Mouse (Mus musculus): ENCODE results near the gene Lgals12. TPM values are rescaled to one million over a fixed set of nuclear protein-coding genes. Genes with fewer than 3 reads are reported as not detected.

Lgals12 gene
- polyA plus RNA-seq, 1 experiment: not detected

GRCm38 (mm10) chr19:7576180-7576579 is 30.8 kb downstream of the Lgals12 start:
- TF ChIP-seq CTCF (IDR thresholded peaks at IDR 0.05; ENCODE audit: control insufficient read depth, insufficient read depth, low read length) (no peak), POLR2A (IDR thresholded peaks at IDR 0.05; ENCODE audit: borderline replicate concordance, control insufficient read depth, low read depth, low read length) (no peak)
- Histone ChIP-seq H3K4me3 (replicated peaks; ENCODE audit: control insufficient read depth, low read depth, low read length) (no peak overlapping the region), H3K4me1 (ENCODE audit: control insufficient read depth, insufficient read depth, low read length) (no peaks in the 10 kb centered on the region; the same call in 1 of the 2 replicates), H3K27ac (ENCODE audit: control insufficient read depth, insufficient read depth, low read depth, low read length, poor library complexity) (no peak overlapping the region)
- 86% methylated on average over 1 of the region's 1 CpGs for WGBS

DNA sequence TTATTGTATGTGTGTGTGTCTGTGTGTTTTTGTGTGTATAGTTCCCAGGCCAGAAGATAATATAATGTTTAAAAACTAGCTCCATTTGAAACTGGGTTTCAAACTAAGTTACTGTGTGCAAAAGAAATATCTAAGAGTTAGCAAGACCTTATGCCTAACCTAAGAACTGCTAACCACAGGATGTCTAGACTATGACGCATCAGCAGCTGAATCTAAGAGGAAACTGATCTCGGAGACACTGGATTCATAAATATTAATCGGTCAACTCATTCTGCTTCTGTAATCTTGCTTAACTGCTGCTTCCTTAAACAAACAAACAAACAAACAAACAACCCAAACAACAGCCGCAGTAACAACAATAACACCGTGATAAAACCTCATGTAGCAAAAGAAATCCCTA is 37.3 kb downstream of the Lgals12 start:
- Histone ChIP-seq H3K27ac (ENCODE audit: control insufficient read depth, insufficient read depth, low read depth, low read length, poor library complexity) (no peak overlapping the region), H3K4me1 (ENCODE audit: control insufficient read depth, insufficient read depth, low read length) (no peaks in the 10 kb centered on the region), H3K4me3 (replicated peaks; ENCODE audit: control insufficient read depth, low read depth, low read length) (no peak overlapping the region)
- TF ChIP-seq POLR2A (IDR thresholded peaks at IDR 0.05; ENCODE audit: borderline replicate concordance, control insufficient read depth, low read depth, low read length): no peak
- 46% methylated on average over 5 of the region's 5 CpGs for WGBS

DNA sequence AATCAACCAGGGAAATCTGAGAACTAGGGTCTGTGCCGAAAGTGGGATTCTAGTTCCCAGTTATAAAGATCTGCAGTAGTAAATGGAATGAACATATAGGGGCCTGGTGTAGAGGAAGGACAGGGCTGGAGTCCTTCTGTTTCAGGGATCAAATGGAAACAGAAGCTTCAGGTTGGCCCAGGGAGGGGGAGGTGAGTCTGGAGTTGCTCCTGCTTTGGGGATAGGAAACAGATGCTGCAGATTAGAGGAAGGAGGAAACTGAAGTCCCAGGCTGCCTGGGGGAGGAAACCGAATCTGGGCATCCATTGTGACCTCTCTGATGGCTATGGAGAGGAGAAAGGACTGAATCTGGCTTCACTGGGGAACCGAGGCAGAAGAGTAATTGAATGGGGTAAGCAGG is 38.6 kb downstream of the Lgals12 start:
- no peak for TF ChIP-seq POLR2A (IDR thresholded peaks at IDR 0.05; ENCODE audit: borderline replicate concordance, control insufficient read depth, low read depth, low read length)
- no peak for TF ChIP-seq CTCF (IDR thresholded peaks at IDR 0.05; ENCODE audit: control insufficient read depth, insufficient read depth, low read length)
- Histone ChIP-seq H3K4me1 (ENCODE audit: control insufficient read depth, insufficient read depth, low read length) (no peaks in the 10 kb centered on the region), H3K4me3 (replicated peaks; ENCODE audit: control insufficient read depth, low read depth, low read length) (no peak overlapping the region), H3K27ac (ENCODE audit: control insufficient read depth, insufficient read depth, low read depth, low read length, poor library complexity) (no peak overlapping the region)
- WGBS: 39% methylated on average over 3 of the region's 3 CpGs

GRCm38 (mm10) chr19:7566826-7567225 is 40.2 kb downstream of the Lgals12 start:
- 87% methylated on average over 3 of the region's 3 CpGs for WGBS
- H3K4me3 ChIP-seq (replicated peaks; ENCODE audit: control insufficient read depth, low read depth, low read length): no peak overlapping the region
- TF ChIP-seq CTCF (IDR thresholded peaks at IDR 0.05; ENCODE audit: control insufficient read depth, insufficient read depth, low read length) (no peak), POLR2A (IDR thresholded peaks at IDR 0.05; ENCODE audit: borderline replicate concordance, control insufficient read depth, low read depth, low read length) (no peak)
- no peaks in the 10 kb centered on the region for H3K4me1 ChIP-seq (ENCODE audit: control insufficient read depth, insufficient read depth, low read length)
- no peak overlapping the region for H3K27ac ChIP-seq (ENCODE audit: control insufficient read depth, insufficient read depth, low read depth, low read length, poor library complexity)

DNA sequence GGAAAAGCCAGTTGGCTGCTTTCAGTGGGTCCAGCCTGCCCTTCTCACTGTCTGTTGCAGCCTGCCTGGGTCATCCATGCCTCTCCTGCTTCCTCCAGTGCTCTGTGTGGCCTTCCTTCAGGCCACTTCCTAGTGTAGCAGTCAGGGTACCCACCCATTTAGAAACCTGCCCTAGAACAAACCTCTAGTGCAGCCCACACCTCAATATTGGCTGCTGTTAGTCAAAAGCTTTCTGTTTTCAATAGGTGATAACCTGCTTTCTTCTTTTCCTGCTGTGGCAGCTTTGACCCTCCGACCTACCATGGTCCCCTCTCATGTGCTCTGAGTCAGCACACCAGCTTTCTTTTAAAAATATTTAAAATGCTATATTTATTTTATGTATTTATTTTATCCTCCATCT is 42.5 kb downstream of the Lgals12 start:
- H3K4me1 ChIP-seq (ENCODE audit: control insufficient read depth, insufficient read depth, low read length): no peaks in the 10 kb centered on the region
- no peak for TF ChIP-seq CTCF (IDR thresholded peaks at IDR 0.05; ENCODE audit: control insufficient read depth, insufficient read depth, low read length)
- no peak for TF ChIP-seq POLR2A (IDR thresholded peaks at IDR 0.05; ENCODE audit: borderline replicate concordance, control insufficient read depth, low read depth, low read length)
- no peak overlapping the region for H3K27ac ChIP-seq (ENCODE audit: control insufficient read depth, insufficient read depth, low read depth, low read length, poor library complexity)
- no peak overlapping the region for H3K4me3 ChIP-seq (replicated peaks; ENCODE audit: control insufficient read depth, low read depth, low read length)
- WGBS: 80% methylated on average over 1 of the region's 1 CpGs

- WGBS: 77% methylated on average over 2 of the region's 2 CpGs
- TF ChIP-seq POLR2A (IDR thresholded peaks at IDR 0.05; ENCODE audit: borderline replicate concordance, control insufficient read depth, low read depth, low read length) (no peak), CTCF (IDR thresholded peaks at IDR 0.05; ENCODE audit: control insufficient read depth, insufficient read depth, low read length) (no peak)
- Histone ChIP-seq H3K27ac (ENCODE audit: control insufficient read depth, insufficient read depth, low read depth, low read length, poor library complexity) (no peak overlapping the region), H3K4me1 (ENCODE audit: control insufficient read depth, insufficient read depth, low read length) (no peaks in the 10 kb centered on the region), H3K4me3 (replicated peaks; ENCODE audit: control insufficient read depth, low read depth, low read length) (no peak overlapping the region)
Measured at GRCm38 (mm10) chr19:7563676-7564075, 43.3 kb downstream of the Lgals12 start.

DNA sequence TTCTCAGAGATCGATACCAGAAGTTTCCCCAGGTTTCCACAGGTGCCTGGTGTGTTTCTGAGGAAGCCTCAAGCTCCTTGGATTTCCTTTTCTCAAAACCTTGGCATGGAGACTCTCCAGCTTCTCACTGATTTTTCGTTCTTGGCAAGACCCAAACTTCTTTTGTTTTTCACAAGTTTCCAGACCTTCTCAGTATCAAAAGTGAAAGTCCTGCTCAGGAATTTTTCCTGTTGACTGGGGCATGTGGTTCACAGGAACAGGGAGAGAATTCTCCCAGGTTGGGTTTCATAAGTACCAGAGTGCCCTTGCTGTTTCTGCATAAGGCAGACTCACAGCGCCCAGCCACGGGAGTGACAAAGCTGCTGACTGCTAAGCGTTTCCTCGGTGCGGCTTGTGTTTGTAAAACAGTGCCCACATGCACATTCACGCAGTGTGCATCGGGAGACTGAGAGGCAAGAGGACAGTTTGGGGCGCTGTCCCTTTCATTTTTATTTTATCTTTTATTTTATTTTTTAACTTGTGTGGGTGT is 44.3 kb downstream of the Lgals12 start:
- WGBS: 89% methylated on average over 10 of the region's 10 CpGs
- Histone ChIP-seq H3K4me3 (replicated peaks; ENCODE audit: control insufficient read depth, low read depth, low read length) (no peak overlapping the region), H3K4me1 (ENCODE audit: control insufficient read depth, insufficient read depth, low read length) (no peaks in the 10 kb centered on the region), H3K27ac (ENCODE audit: control insufficient read depth, insufficient read depth, low read depth, low read length, poor library complexity) (no peak overlapping the region)
- TF ChIP-seq POLR2A (IDR thresholded peaks at IDR 0.05; ENCODE audit: borderline replicate concordance, control insufficient read depth, low read depth, low read length): no peak
- no peak for TF ChIP-seq CTCF (IDR thresholded peaks at IDR 0.05; ENCODE audit: control insufficient read depth, insufficient read depth, low read length)

DNA sequence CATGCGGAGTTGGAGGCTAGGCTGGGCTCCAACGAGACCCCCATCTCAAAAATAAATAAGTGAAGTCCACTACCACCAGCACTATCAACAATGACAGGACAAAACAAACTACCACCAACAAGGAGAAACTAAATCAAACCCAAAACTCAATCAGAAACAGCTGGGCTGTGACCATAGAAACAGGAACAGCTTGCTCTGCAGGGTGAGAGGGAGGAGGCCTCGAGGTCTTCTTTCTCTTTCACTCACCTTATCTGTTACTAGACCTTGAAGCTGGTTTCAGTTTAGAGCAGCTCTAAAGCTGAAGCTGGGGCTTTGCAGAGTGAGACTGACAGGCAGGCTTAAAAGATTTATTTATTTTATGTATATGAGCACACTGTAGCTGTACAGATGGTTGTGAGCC is 45.5 kb downstream of the Lgals12 start:
- 62% methylated on average over 3 of the region's 3 CpGs for WGBS
- no peaks in the 10 kb centered on the region for H3K4me1 ChIP-seq (ENCODE audit: control insufficient read depth, insufficient read depth, low read length)
- H3K27ac ChIP-seq (ENCODE audit: control insufficient read depth, insufficient read depth, low read depth, low read length, poor library complexity): no peak overlapping the region
- no peak overlapping the region for H3K4me3 ChIP-seq (replicated peaks; ENCODE audit: control insufficient read depth, low read depth, low read length)
- no peak for TF ChIP-seq POLR2A (IDR thresholded peaks at IDR 0.05; ENCODE audit: borderline replicate concordance, control insufficient read depth, low read depth, low read length)
- no peak for TF ChIP-seq CTCF (IDR thresholded peaks at IDR 0.05; ENCODE audit: control insufficient read depth, insufficient read depth, low read length)

DNA sequence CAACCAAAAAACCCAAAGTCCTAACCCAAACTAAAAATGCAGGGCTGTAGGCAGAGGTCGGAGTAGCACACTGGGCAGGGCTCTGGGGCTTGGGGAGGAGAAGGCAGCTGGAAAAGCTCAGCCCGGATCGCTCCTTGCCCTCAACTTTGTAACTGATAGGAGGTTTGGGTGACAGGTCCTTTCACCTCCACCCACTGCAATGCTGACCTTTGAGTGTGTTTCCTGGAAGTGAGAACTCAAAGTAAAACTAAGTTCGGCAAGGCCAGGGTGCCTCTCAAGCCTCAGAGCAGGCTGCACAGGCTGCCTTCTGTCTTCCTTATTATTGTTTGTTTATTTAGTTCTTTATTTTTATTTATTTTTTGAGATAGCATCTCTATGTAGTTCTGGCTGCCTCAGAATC is 47.0 kb downstream of the Lgals12 start:
- WGBS: 86% methylated on average over 4 of the region's 4 CpGs
- Histone ChIP-seq H3K4me3 (replicated peaks; ENCODE audit: control insufficient read depth, low read depth, low read length) (no peak overlapping the region), H3K4me1 (ENCODE audit: control insufficient read depth, insufficient read depth, low read length) (no peaks in the 10 kb centered on the region), H3K27ac (ENCODE audit: control insufficient read depth, insufficient read depth, low read depth, low read length, poor library complexity) (no peak overlapping the region)
- no peak for TF ChIP-seq CTCF (IDR thresholded peaks at IDR 0.05; ENCODE audit: control insufficient read depth, insufficient read depth, low read length)
- no peak for TF ChIP-seq POLR2A (IDR thresholded peaks at IDR 0.05; ENCODE audit: borderline replicate concordance, control insufficient read depth, low read depth, low read length)
